Mouse (Mus musculus) stomach, postnatal 0 days (tissue): ENCODE data around the gene Ubox5.

Experiments
- CTCF ChIP-seq: IDR thresholded peaks from 2 replicates; pipeline ENCODE4 v1.5.1; 2016; ENCODE audit warnings: antibody characterized with exemption, low read depth, mild to moderate bottlenecking, moderate library complexity
- EP300 ChIP-seq: optimal IDR thresholded peaks from 2 replicates; pipeline ENCODE3; 2016; ENCODE audit warnings: antibody characterized with exemption

DNA sequence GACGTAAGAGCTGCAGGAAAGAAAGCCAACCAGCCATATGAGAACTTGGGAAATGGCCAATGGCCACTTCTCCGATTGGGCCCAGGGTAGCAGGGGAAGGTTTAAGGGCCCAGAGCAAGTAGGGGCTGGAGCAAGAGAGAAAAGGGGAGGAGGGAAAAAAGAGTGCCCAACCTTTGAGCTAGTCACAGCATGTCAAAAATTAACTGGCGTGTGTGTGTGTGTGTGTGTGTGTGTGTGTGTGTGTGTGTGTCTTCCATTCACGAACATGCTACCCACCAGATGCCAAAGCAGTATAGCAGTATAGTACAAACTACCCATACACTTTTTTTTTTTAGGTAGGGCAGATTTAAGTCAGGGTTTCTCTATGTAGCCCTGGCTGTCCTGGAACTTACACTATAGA lies 60.9 kb downstream of the Ubox5 start:
- no peak for TF ChIP-seq EP300
- no peak for TF ChIP-seq CTCF
